Mouse (Mus musculus): Measurements from ENCODE around the gene Gm38394. TPM values are rescaled to one million over a fixed set of nuclear protein-coding genes. Genes with fewer than 3 reads are reported as not detected.

Gm38394 gene
- 41.0 TPM for total RNA-seq (2023)

DNA sequence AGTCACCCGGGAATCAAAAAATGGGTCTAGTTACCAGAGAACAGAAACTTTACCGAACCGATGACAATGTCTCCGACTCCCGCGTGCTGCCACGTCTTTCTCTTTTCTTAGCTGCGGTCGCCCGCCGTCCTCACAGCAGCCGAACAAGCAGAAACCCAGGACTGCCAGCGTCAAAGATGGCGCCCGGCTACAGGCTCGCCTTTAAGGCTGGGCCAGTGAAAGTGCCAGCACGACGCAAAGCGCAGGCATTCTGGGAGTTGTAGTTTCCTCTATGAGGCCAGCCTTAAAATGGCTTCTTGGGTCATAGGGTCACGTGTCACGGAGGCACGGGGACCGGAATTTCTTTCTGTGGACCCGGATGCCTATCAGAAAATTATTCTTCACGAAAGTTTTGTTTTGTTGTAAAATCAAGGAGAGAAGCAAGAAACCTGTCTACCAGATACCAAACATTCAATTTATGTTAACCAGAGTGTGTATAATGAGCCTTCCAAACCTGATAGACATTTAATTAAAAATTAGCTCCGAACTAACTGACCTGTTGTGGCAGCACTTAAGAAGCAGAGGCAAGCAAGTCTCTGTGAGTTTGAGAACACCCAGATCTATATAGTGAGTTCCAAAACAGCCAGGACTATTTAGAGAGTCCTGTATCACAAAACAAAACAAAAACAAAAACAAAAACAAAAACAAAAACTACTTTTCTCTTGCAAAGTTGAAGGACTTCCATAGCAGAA lies at the start of gene Gm38394:
TSS of gene Gm38394 (minus strand) at position 116 of the 731 bp plus-strand sequence.

DNA sequence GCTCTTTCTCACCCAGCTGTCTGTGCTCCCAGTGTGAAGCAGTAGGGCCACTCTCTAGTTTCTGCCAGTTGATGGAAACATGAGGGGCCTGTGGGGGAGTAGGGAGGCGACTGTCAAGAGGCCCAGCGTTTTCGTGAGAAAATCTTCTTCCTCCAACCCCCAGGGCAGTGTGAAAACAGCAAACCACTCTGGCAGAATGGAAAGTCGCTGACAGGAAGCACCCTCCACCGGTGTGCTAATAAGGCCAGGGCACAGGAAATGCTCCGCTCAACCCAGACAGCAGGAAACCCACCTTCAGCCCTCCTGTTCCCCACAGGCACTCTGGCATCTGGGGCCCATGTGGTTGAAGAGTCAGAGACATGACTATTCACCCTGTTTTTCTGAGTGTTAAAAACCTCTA lies 28.8 kb upstream of the Gm38394 start, which contains the start of gene Lax1:
TSS of gene Lax1 (minus strand) at position 212 of the 400 bp plus-strand sequence.

DNA sequence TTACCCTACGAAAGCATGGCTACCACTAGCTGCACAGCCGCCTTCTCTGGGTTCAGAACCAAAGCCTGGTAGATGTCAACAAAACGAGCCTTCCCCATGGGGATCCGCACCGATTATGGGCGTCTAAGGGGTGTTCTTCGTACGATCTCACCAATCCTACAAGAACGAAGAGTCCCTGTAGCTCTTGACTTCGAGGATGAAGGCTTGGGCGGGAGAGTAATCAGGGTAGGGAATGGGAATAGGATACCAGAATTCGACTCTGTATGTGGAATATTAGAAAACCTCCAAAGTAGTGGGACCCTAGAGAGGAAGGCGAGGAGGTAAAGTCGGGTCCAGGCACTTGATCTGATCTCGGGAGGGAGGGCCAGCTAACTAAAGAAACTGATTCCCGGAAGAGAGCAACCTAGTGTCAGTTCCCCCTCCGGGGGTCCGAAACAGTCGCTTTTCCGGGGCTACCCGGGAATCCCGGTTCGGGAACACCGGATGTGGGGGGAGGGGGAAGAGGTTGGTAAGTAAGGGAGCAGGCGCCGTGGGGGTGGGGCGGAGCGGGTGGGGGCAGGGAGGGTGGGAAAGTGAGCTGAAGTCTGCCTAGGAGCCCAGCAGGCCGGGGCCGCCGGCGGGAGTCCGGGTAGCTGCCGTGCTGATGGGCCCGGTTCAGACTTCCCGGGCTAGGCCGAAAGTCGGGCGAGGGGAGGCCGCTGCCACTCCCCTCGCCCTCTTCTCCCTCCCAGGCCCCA lies 484 bp downstream of the Gm38394 start, which contains the start of gene Zbed6:
TSS of gene Zbed6 (minus strand) at position 420 of the 737 bp plus-strand sequence.

DNA sequence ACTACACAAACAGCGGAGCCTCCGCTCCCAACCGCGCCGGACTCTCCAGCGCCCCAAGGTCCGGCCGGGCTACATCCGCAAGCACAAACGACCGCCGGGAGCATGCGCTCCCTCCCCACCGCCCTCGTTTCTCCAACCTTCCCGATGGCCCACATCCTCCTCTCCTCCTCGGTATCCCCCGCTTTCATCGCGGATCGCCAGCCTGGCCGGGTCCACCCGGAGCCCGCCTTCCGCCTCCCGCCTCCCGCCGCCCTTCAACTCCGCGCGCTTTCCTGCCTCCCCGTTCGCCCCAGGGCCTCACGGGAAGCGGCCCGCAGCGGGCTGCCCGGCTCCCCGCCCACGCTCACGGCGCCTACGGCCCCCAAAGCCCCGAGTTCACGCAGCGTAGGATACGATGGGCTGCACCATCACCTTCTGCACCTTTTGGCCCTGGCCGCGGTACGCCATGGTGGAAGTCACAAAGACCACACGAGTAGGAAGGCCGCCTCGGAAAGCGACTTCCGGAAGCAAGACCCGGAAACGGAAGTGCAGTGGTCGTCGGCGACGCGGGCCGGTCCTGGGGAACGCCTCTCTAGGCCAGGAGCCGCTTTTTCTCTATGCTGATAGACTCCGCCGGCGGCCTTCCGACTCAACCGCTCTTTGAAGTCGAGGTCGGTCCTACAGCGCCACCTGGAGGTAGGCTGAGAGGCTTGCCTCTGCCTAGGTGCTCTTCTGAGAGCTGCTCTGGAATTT lies 51.2 kb downstream of the Gm38394 start, which contains the start of gene Snrpe:
TSS of gene Snrpe (minus strand) at position 521 of the 732 bp plus-strand sequence.

Other genes starting within 250 kb of the Gm38394 start
- 0.18 TPM for gene Sox13, start 236.9 kb downstream of the Gm38394 start, total RNA-seq (2023)
- gene Snrpe, start 51.0 kb downstream of the Gm38394 start, total RNA-seq (2023): 175 TPM
- 22.2 TPM for gene Zbed6, start 433 bp downstream of the Gm38394 start, total RNA-seq (2023)
- gene Lax1, start 28.8 kb upstream of the Gm38394 start, total RNA-seq (2023): 53.1 TPM
- 3.6 TPM for gene Atp2b4, start 139.7 kb upstream of the Gm38394 start, total RNA-seq (2023)
- not detected for gene Optc, start 246.7 kb upstream of the Gm38394 start, total RNA-seq (2023)